Mouse (Mus musculus): ENCODE data around the gene Olfr313. TPM values are rescaled to one million over a fixed set of nuclear protein-coding genes. Genes with fewer than 3 reads are reported as not detected.
"Not testable (repeated sequence)": the region's sequence is repeated elsewhere in the genome, so short reads cannot be mapped to it uniquely, and the experiment has no call there.

Olfr313 gene
- polyA plus RNA-seq (2015; fragmentation: Nextera tagmentation; extraction: Ambion mirVana): 0.09 and 0.12 TPM in 2 replicates

DNA sequence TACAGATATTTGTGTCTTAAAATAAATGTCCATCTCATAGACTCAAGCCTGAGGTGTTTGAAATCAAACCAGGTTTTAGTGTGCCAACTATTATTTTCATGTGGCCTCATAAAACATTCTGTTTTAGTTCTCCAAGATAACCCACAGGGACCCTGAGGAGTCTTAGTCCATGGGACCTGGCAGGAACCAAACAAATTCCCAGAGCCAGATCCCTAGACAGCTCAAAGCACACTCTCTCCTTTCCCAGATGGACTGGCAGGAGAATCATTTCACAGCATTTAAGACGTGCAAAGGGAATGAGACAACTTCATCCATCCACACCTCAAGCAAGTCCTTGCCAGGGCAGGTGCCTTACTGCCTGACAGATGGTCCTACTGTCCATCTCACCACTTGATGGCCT lies at the start of gene Olfr313:
Gene Olfr313 (plus strand): TSS at position 301 of the 400 bp plus-strand sequence.
- not testable (repeated sequence) for H3K27me3 ChIP-seq (ENCODE audit: control insufficient read depth, insufficient read depth, low read length); H3K9me3 ChIP-seq (replicated peaks; ENCODE audit: control insufficient read depth, low read length); H3K27ac ChIP-seq (ENCODE audit: low read length); H3K36me3 ChIP-seq (ENCODE audit: control insufficient read depth, insufficient read depth); H3K4me2 ChIP-seq (ENCODE audit: low read depth, low read length); H3K4me1 ChIP-seq (ENCODE audit: control insufficient read depth, insufficient read depth, low read length); H3K9ac ChIP-seq (ENCODE audit: low read length); ATAC-seq (replicated peaks; ENCODE audit: extremely low read depth, insufficient read depth, low FRiP score); H3K4me3 ChIP-seq (ENCODE audit: low read length)
- WGBS: 47% methylated on average over 1 of the region's 1 CpGs

DNA sequence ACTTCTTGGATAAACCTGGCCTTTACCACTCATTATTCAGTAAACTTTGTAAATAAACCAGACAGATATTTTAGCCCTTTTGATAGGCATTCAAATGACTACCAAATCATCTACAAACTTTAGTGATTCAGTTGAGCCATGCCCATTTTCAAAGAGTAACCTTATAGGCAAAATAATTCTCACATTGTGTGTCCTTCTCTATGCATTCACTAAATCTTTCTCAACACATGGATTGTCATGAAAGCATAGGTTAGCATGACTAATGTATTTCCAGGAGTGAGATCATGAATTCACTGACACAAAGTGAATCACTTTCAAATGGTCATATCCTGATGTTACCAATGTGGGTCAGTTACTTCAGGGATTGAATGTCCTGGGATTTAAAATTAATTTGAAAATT lies 41.9 kb upstream of the Olfr313 start, which contains the start of gene Olfr315:
Gene Olfr315 (plus strand): TSS at position 301 of the 400 bp plus-strand sequence.
- Histone ChIP-seq H3K9ac (ENCODE audit: low read length) (no peak within 1 kb of the TSS), H3K27ac (ENCODE audit: low read length) (no peak within 1 kb of the TSS), H3K4me3 (ENCODE audit: low read length) (no peak within 1 kb of the TSS), H3K36me3 (ENCODE audit: control insufficient read depth, insufficient read depth) (no peaks in the 10 kb centered on the region), H3K27me3 (ENCODE audit: control insufficient read depth, insufficient read depth, low read length) (no peaks in the 10 kb centered on the region), H3K4me2 (ENCODE audit: low read depth, low read length) (no peak within 1 kb of the TSS), H3K4me1 (ENCODE audit: control insufficient read depth, insufficient read depth, low read length) (no peaks in the 10 kb centered on the region), H3K9me3 (replicated peaks; ENCODE audit: control insufficient read depth, low read length) (no peaks in the 10 kb centered on the region)
- no peak for ATAC-seq (replicated peaks; ENCODE audit: extremely low read depth, insufficient read depth, low FRiP score)

DNA sequence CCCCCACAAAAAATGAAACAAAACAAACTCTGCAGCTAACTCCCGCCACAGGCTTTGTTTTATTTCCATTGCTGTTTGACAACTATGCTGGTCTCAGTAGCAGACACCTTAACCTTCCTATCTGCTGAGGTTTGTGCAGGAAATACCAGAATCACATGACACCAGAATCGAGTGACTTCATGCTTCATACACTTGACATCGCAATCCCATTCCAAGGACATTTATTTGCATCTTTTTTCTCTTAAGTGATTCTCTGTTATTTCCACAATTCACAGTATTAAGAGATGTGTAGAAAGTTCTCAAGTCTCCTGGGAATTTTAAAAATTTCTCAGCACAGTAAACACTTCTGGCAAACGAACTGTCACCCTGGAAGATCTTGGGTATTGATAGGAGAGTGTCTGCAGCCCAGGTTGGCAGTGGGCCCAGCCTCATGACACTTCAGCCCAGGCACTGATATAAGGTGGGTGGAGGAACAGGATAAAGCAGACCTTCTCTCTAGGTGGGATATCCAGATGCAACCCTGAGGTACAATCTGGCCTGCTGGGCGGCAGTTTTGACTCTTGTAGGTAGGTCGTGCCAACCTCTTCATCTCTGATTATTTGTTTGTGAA lies 32.2 kb upstream of the Olfr313 start, which contains the start of gene Olfr314:
Gene Olfr314 (plus strand): TSS at position 473 of the 610 bp plus-strand sequence.
- Histone ChIP-seq H3K36me3 (ENCODE audit: control insufficient read depth, insufficient read depth) (no peaks in the 10 kb centered on the region), H3K9me3 (replicated peaks; ENCODE audit: control insufficient read depth, low read length) (no peaks in the 10 kb centered on the region), H3K9ac (ENCODE audit: low read length) (no peak within 1 kb of the TSS), H3K4me1 (ENCODE audit: control insufficient read depth, insufficient read depth, low read length) (peaks cover 2% of the 10 kb centered on the region; the same call in 1 of the 2 replicates), H3K4me2 (ENCODE audit: low read depth, low read length) (no peak within 1 kb of the TSS), H3K4me3 (ENCODE audit: low read length) (no peak within 1 kb of the TSS), H3K27me3 (ENCODE audit: control insufficient read depth, insufficient read depth, low read length) (no peaks in the 10 kb centered on the region), H3K27ac (ENCODE audit: low read length) (no peak within 1 kb of the TSS)
- no peak for ATAC-seq (replicated peaks; ENCODE audit: extremely low read depth, insufficient read depth, low FRiP score)
- 43% methylated on average over 6 of the region's 6 CpGs for WGBS

DNA sequence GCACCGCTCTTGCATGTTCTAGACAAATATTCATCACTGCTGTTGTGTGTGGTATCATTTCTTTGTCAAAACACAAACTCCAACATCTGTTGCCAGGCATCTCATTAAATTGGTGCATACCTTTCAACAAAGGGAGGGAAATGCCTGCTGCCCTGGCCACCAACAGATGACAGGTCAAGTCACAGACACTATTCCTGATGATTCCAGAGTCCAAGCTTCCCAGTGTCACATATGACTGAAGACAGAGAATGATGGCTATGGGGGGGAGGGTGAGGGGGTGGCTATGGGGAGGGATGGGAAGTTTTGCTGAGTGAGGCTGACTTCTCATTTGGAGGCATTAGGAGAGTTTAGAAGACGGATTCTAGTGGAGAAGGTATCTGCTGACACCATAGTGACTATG lies 30.6 kb upstream of the Olfr313 start:
- H3K9ac ChIP-seq (ENCODE audit: low read length): no peak overlapping the region
- H3K27ac ChIP-seq (ENCODE audit: low read length): no peak overlapping the region
- peaks cover 2% of the 10 kb centered on the region; the same call in 1 of the 2 replicates for H3K4me1 ChIP-seq (ENCODE audit: control insufficient read depth, insufficient read depth, low read length)
- 60% methylated on average over 2 of the region's 2 CpGs for WGBS
- H3K36me3 ChIP-seq (ENCODE audit: control insufficient read depth, insufficient read depth): no peaks in the 10 kb centered on the region
- ATAC-seq (replicated peaks; ENCODE audit: extremely low read depth, insufficient read depth, low FRiP score): peak; percentile 58
- H3K27me3 ChIP-seq (ENCODE audit: control insufficient read depth, insufficient read depth, low read length): no peaks in the 10 kb centered on the region
- no peak overlapping the region for H3K4me3 ChIP-seq (ENCODE audit: low read length)
- no peak overlapping the region for H3K4me2 ChIP-seq (ENCODE audit: low read depth, low read length)
- H3K9me3 ChIP-seq (replicated peaks; ENCODE audit: control insufficient read depth, low read length): no peaks in the 10 kb centered on the region

DNA sequence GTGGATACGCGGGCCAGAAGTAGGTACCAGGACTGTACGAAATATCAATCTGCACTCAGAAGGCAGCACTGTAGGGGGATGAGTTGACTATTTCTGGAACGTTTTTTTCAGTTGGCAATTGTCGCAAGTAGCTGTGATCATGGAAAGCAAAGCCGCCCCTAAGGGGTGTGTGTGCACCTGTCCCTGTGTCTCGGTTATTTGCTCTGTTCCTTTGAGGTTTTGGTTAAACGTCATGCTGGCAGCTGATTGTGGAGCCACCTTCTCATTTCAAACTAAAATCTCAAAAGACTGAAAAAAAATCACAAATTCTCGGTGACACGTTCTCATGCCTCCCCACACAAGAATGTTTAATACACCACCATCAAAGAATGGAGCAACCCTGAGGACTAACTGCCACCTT lies 27.1 kb upstream of the Olfr313 start:
- 76% methylated on average over 10 of the region's 10 CpGs for WGBS
- Histone ChIP-seq H3K27me3 (ENCODE audit: control insufficient read depth, insufficient read depth, low read length) (no peaks in the 10 kb centered on the region), H3K4me3 (ENCODE audit: low read length) (no peak overlapping the region), H3K4me2 (ENCODE audit: low read depth, low read length) (no peak overlapping the region), H3K4me1 (ENCODE audit: control insufficient read depth, insufficient read depth, low read length) (peaks cover 2% of the 10 kb centered on the region; the same call in 1 of the 2 replicates), H3K27ac (ENCODE audit: low read length) (no peak overlapping the region), H3K9me3 (replicated peaks; ENCODE audit: control insufficient read depth, low read length) (no peaks in the 10 kb centered on the region), H3K36me3 (ENCODE audit: control insufficient read depth, insufficient read depth) (no peaks in the 10 kb centered on the region), H3K9ac (ENCODE audit: low read length) (no peak overlapping the region)
- no peak for ATAC-seq (replicated peaks; ENCODE audit: extremely low read depth, insufficient read depth, low FRiP score)

- no peaks in the 10 kb centered on the region for H3K27me3 ChIP-seq (ENCODE audit: control insufficient read depth, insufficient read depth, low read length)
- H3K4me1 ChIP-seq (ENCODE audit: control insufficient read depth, insufficient read depth, low read length): no peaks in the 10 kb centered on the region
- 72% methylated on average over 8 of the region's 8 CpGs for WGBS
- H3K9me3 ChIP-seq (replicated peaks; ENCODE audit: control insufficient read depth, low read length): no peaks in the 10 kb centered on the region
- ATAC-seq (replicated peaks; ENCODE audit: extremely low read depth, insufficient read depth, low FRiP score): no peak
- no peak overlapping the region for H3K27ac ChIP-seq (ENCODE audit: low read length)
- no peak overlapping the region for H3K4me3 ChIP-seq (ENCODE audit: low read length)
- no peaks in the 10 kb centered on the region for H3K36me3 ChIP-seq (ENCODE audit: control insufficient read depth, insufficient read depth)
- H3K4me2 ChIP-seq (ENCODE audit: low read depth, low read length): no peak overlapping the region
- H3K9ac ChIP-seq (ENCODE audit: low read length): no peak overlapping the region
Measured at GRCm38 (mm10) chr11:58788346-58788745, 26.5 kb upstream of the Olfr313 start.

DNA sequence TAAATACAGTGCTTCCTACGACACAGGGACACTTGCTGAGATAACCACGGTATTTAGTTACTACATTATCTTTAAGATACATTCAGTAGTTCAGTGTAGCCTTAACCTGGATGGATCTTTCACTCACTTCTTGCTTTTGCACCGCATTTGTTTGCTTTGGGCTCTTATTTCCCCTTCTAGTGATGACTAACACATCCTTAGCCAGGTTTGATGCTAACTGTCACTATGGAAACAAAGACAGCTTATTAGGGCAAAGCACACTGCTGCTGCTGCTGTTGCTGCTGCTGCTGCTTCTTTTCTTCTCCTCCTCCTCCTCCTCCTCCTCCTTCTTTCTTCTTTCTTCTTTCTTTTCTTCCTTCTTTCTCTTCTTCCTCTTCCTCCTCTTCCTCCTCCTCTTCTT lies 25.3 kb upstream of the Olfr313 start:
- no peak for ATAC-seq (replicated peaks; ENCODE audit: extremely low read depth, insufficient read depth, low FRiP score)
- Histone ChIP-seq H3K4me2 (ENCODE audit: low read depth, low read length) (no peak overlapping the region), H3K27me3 (ENCODE audit: control insufficient read depth, insufficient read depth, low read length) (no peaks in the 10 kb centered on the region), H3K9ac (ENCODE audit: low read length) (no peak overlapping the region), H3K4me3 (ENCODE audit: low read length) (no peak overlapping the region), H3K27ac (ENCODE audit: low read length) (no peak overlapping the region), H3K4me1 (ENCODE audit: control insufficient read depth, insufficient read depth, low read length) (no peaks in the 10 kb centered on the region), H3K9me3 (replicated peaks; ENCODE audit: control insufficient read depth, low read length) (no peaks in the 10 kb centered on the region), H3K36me3 (ENCODE audit: control insufficient read depth, insufficient read depth) (no peaks in the 10 kb centered on the region)
- 29% methylated on average over 3 of the region's 3 CpGs for WGBS

- no peak overlapping the region for H3K9ac ChIP-seq (ENCODE audit: low read length)
- ATAC-seq (replicated peaks; ENCODE audit: extremely low read depth, insufficient read depth, low FRiP score): no peak
- no peak overlapping the region for H3K27ac ChIP-seq (ENCODE audit: low read length)
- H3K36me3 ChIP-seq (ENCODE audit: control insufficient read depth, insufficient read depth): no peaks in the 10 kb centered on the region
- H3K4me1 ChIP-seq (ENCODE audit: control insufficient read depth, insufficient read depth, low read length): no peaks in the 10 kb centered on the region
- no peak overlapping the region for H3K4me3 ChIP-seq (ENCODE audit: low read length)
- no peaks in the 10 kb centered on the region for H3K9me3 ChIP-seq (replicated peaks; ENCODE audit: control insufficient read depth, low read length)
- H3K27me3 ChIP-seq (ENCODE audit: control insufficient read depth, insufficient read depth, low read length): no peaks in the 10 kb centered on the region
- H3K4me2 ChIP-seq (ENCODE audit: low read depth, low read length): no peak overlapping the region
- WGBS: 43% methylated on average over 2 of the region's 2 CpGs
Measured at GRCm38 (mm10) chr11:58790053-58790452, 24.7 kb upstream of the Olfr313 start.

- H3K4me3 ChIP-seq (ENCODE audit: low read length): no peak overlapping the region
- H3K27ac ChIP-seq (ENCODE audit: low read length): no peak overlapping the region
- 56% methylated on average over 6 of the region's 6 CpGs for WGBS
- ATAC-seq (replicated peaks; ENCODE audit: extremely low read depth, insufficient read depth, low FRiP score): no peak
- H3K27me3 ChIP-seq (ENCODE audit: control insufficient read depth, insufficient read depth, low read length): no peaks in the 10 kb centered on the region
- H3K9ac ChIP-seq (ENCODE audit: low read length): no peak overlapping the region
- no peak overlapping the region for H3K4me2 ChIP-seq (ENCODE audit: low read depth, low read length)
- H3K36me3 ChIP-seq (ENCODE audit: control insufficient read depth, insufficient read depth): no peaks in the 10 kb centered on the region
- H3K9me3 ChIP-seq (replicated peaks; ENCODE audit: control insufficient read depth, low read length): no peaks in the 10 kb centered on the region
- H3K4me1 ChIP-seq (ENCODE audit: control insufficient read depth, insufficient read depth, low read length): no peaks in the 10 kb centered on the region
Measured at GRCm38 (mm10) chr11:58790646-58791045, 24.2 kb upstream of the Olfr313 start.

Data from heart, embryonic 16.5 days (tissue).